Mouse (Mus musculus) stomach, postnatal 0 days (tissue): ENCODE results near the gene Clcn5. TPM values are rescaled to one million over a fixed set of nuclear protein-coding genes. Genes with fewer than 3 reads are reported as not detected.

ENCODE experiments used
- ATAC-seq: fragments of 200-750 bp; cut with Nextera tagmentation; 2 replicates; pipeline ENCODE4 v1.8.0; 2017; ENCODE audit not compliant: low FRiP score, low TSS enrichment
- DNase-seq: peaks from one replicate; pipeline ENCODE4 v3.0.0-alpha.2; 2016; ENCODE audit warnings: low spot score
- H3K27ac ChIP-seq: fragments of 300-500 bp; sonication (generic); replicated peaks from 2 replicates; pipeline ENCODE4 v1.5.1; 2014; ENCODE audit warnings: mild to moderate bottlenecking, control low read depth
- H3K27me3 ChIP-seq: fragments of 300-500 bp; sonication (generic); 2 replicates; pipeline ENCODE4 v1.6.1; 2014; ENCODE audit warnings: low read length; ENCODE audit not compliant: control insufficient read depth, insufficient read depth
- H3K36me3 ChIP-seq: fragments of 300-500 bp; sonication (generic); 2 replicates; pipeline ENCODE4 v1.6.1; 2014; ENCODE audit warnings: low read length, mixed read lengths; ENCODE audit not compliant: control insufficient read depth, insufficient read depth
- H3K4me1 ChIP-seq: fragments of 300-500 bp; sonication (generic); replicated peaks from 2 replicates; pipeline ENCODE4 v1.6.1; 2014; ENCODE audit warnings: antibody characterized with exemption; ENCODE audit not compliant: control insufficient read depth, insufficient read depth
- H3K4me2 ChIP-seq: fragments of 300-500 bp; sonication (generic); replicated peaks from 2 replicates; pipeline ENCODE4 v1.6.1; 2014; ENCODE audit warnings: low read depth, mild to moderate bottlenecking, control low read depth, moderate library complexity
- H3K4me3 ChIP-seq: fragments of 300-500 bp; sonication (generic); 2 replicates; pipeline ENCODE4 v1.5.1; 2014; ENCODE audit warnings: low read depth, low read length, control low read depth
- H3K9ac ChIP-seq: fragments of 300-500 bp; sonication (generic); 2 replicates; pipeline ENCODE4 v1.6.1; 2014; ENCODE audit warnings: mild to moderate bottlenecking, low read length, control low read depth, mixed read lengths
- H3K9me3 ChIP-seq: fragments of 300-500 bp; sonication (generic); 2 replicates; pipeline ENCODE4 v1.6.1; 2016; ENCODE audit warnings: low read length; ENCODE audit not compliant: control insufficient read depth
- CTCF ChIP-seq: IDR thresholded peaks from 2 replicates; pipeline ENCODE4 v1.5.1; 2016; ENCODE audit warnings: antibody characterized with exemption, low read depth, mild to moderate bottlenecking, moderate library complexity
- EP300 ChIP-seq: optimal IDR thresholded peaks from 2 replicates; pipeline ENCODE3; 2016; ENCODE audit warnings: antibody characterized with exemption
- WGBS: fragments of 180-500 bp; shearing (Covaris S2); extraction: QIAGEN DNeasy Blood & Tissue Kit; methylation state at CpG from one replicate; pipeline ENCODE4 v1.1.7; 2014; 5-methylcytosine and 5-hydroxymethylcytosine counted together
- polyA plus RNA-seq: library from polyadenylated mRNA; unstranded; fragments of >200 nt; fragmentation: Nextera tagmentation; extraction: Ambion mirVana; gene quantifications from 2 replicates; pipeline ENCODE4 v1.2.1, GENCODE M21; 2015

The Clcn5 gene
- polyA plus RNA-seq, 1 experiment from 2014 or later = 5.1 TPM

DNA sequence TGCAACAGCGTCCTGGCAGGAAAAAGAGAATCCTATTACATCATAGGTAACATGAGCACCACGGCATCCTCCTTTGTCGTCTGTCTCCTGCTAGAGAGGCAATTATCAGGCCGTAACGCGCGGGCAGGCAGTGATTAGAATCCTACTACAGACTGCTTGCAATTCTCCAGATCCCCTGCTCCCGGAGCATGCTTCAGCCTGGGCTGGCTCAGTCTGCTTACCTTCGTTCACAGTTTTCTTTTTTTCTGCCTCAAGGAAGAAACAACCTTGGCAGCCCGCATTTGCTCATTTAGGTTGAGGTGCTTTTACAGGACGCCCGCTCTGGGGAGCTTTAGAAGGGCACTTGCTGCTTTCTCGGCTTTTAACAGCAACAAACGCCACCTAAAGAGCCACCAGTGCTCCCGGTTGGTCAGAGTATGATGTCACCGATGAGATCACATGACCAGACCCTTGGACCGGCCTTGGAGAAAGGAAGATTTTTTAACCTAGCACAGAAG, 130.8 kb downstream of the Clcn5 start:
- Histone ChIP-seq H3K36me3 (no peaks in the 10 kb centered on the region), H3K4me2 (peak overlapping the region; percentile 53), H3K9ac (peak overlapping the region; percentile 43), H3K4me1 (no peaks in the 10 kb centered on the region), H3K4me3 (peak overlapping the region; percentile 29), H3K27ac (peak overlapping the region; percentile 36), H3K9me3 (no peaks in the 10 kb centered on the region), H3K27me3 (no peaks in the 10 kb centered on the region)
- DNase-seq (peak; percentile 46), ATAC-seq (peak; percentile 76)
- TF ChIP-seq EP300 (no peak), CTCF (no peak)
- 12% methylated on average over 17 of the region's 17 CpGs for WGBS

DNA sequence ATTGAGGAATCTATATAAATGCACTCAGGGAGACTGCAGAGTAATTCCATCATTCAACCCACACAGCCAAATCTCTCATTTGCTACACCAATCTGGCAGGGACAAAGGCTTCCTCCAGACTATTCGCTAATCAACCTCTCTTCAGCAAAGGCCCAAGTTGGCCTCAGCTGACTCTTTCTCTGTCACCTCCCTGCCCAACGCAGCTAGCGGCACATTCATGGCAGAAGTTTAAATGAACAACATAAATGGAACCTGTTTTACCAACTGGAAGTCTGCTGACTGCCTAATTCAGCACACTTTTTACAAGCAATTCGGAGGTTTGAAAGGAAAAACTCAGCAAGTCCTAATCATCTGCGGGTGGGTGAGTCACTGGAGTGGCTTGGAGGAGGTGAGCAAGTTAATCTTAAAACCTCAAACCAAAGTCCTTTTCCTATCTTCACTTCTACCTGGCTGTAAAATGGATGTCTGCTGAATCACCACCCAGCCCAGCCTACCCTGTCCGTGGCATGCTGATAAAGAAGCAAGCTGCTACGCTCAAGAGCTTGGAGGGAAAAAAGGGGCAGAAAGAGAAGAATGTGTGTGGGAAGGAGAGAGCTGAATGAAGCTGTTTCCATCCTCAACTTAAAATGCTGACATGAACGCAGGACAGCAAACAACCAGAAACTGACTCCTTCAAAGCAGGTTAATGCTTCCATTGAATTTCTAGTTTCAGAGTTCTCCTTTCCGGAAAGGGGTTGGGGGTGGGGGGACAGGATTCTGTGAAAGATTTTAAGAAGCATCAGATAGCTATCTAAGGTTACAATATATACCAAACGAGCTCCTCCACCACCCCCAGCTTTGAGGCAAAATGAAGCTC, 131.5 kb downstream of the Clcn5 start:
- H3K36me3 ChIP-seq = no peaks in the 10 kb centered on the region
- H3K4me3 ChIP-seq = peak overlapping the region; percentile 29; the same call in 1 of the 2 replicates
- H3K4me2 ChIP-seq = peak overlapping the region; percentile 53
- TF ChIP-seq CTCF (no peak), EP300 (no peak)
- H3K4me1 ChIP-seq = no peaks in the 10 kb centered on the region
- WGBS = 28% methylated on average over 10 of the region's 10 CpGs
- ATAC-seq (peak; percentile 95), DNase-seq (peak; percentile 40)
- H3K27me3 ChIP-seq = no peaks in the 10 kb centered on the region
- H3K27ac ChIP-seq = peak overlapping the region; percentile 36
- no peak overlapping the region for H3K9ac ChIP-seq
- no peaks in the 10 kb centered on the region for H3K9me3 ChIP-seq

DNA sequence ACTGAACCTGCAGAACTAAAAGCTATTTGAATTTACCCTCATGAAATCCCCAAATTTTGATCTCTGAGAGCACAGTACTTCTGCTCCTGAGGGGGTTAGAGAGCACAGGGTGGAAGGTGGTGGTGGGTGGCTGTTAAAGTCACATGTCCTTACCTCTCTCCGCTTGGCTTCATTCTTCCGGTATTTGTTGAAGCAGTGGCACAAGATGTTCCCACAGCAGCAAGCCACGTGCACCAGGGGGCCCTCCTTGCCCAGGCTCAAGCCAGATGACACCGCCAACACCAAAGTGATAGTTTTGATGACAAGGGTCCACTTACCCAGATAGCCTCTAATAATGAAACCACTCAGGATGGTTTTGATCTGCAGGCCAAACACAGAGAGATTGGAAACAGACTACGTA, 149.0 kb downstream of the Clcn5 start:
- H3K36me3 ChIP-seq = no peaks in the 10 kb centered on the region
- no peak for ATAC-seq
- WGBS = 85% methylated on average over 5 of the region's 5 CpGs
- TF ChIP-seq CTCF (no peak), EP300 (no peak)
- H3K27ac ChIP-seq = no peak overlapping the region
- H3K4me3 ChIP-seq = no peak overlapping the region
- no peak for DNase-seq
- no peaks in the 10 kb centered on the region for H3K9me3 ChIP-seq
- H3K4me2 ChIP-seq = no peak overlapping the region
- no peaks in the 10 kb centered on the region for H3K27me3 ChIP-seq
- H3K9ac ChIP-seq = no peak overlapping the region
- no peaks in the 10 kb centered on the region for H3K4me1 ChIP-seq

DNA sequence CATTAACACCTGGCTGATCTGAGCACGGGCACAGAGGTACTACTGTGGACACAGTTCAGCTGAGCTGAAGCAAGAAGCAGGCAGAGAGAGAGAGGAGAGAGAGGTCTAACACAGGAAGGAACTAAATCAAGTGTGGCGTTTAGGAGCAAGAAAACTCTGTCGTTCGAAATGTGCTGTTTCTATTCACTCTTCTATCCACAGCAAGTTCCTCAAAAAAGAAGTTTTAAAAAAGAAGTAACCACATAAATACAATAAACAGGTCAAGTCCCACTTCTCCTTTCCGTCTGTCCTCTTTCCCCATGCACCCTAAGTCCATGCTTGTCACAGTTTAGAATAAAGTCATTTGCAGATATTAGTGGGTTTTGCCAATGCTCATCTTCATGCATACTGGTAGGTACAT, 150.4 kb downstream of the Clcn5 start:
- no peak overlapping the region for H3K27ac ChIP-seq
- H3K9me3 ChIP-seq = no peaks in the 10 kb centered on the region
- no peaks in the 10 kb centered on the region for H3K36me3 ChIP-seq
- H3K9ac ChIP-seq = no peak overlapping the region
- no peak overlapping the region for H3K4me2 ChIP-seq
- no peaks in the 10 kb centered on the region for H3K27me3 ChIP-seq
- no peaks in the 10 kb centered on the region for H3K4me1 ChIP-seq
- ATAC-seq = no peak
- no peak overlapping the region for H3K4me3 ChIP-seq
- WGBS = 81% methylated on average over 5 of the region's 5 CpGs
- DNase-seq = no peak
- TF ChIP-seq EP300 (no peak), CTCF (no peak)

DNA sequence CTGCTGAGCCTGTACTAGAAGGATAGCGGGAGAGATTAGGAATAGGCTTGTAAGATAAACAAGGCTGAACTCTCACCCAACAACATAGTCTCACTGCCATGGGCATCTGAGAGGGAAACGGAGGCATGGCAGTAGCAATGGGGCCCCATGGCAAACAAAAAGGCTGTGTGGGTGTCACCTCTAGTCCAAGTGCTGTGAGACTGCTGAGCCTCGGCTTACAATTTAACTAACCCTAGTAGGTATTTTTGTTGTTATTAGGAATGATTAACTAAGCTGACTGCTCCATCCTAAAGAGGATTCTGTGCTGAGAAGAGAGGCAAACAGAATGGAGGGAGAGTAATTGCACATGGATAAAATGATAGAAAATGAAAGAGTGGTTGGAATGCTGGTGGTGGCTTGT, 161.2 kb downstream of the Clcn5 start:
- no peak overlapping the region for H3K27ac ChIP-seq
- no peak for ATAC-seq
- no peak overlapping the region for H3K4me2 ChIP-seq
- no peak for DNase-seq
- H3K27me3 ChIP-seq = no peaks in the 10 kb centered on the region
- WGBS = 65% methylated on average over 3 of the region's 3 CpGs
- no peak overlapping the region for H3K9ac ChIP-seq
- no peaks in the 10 kb centered on the region for H3K9me3 ChIP-seq
- no peak overlapping the region for H3K4me3 ChIP-seq
- TF ChIP-seq EP300 (no peak), CTCF (no peak)
- H3K4me1 ChIP-seq = no peaks in the 10 kb centered on the region
- H3K36me3 ChIP-seq = no peaks in the 10 kb centered on the region

DNA sequence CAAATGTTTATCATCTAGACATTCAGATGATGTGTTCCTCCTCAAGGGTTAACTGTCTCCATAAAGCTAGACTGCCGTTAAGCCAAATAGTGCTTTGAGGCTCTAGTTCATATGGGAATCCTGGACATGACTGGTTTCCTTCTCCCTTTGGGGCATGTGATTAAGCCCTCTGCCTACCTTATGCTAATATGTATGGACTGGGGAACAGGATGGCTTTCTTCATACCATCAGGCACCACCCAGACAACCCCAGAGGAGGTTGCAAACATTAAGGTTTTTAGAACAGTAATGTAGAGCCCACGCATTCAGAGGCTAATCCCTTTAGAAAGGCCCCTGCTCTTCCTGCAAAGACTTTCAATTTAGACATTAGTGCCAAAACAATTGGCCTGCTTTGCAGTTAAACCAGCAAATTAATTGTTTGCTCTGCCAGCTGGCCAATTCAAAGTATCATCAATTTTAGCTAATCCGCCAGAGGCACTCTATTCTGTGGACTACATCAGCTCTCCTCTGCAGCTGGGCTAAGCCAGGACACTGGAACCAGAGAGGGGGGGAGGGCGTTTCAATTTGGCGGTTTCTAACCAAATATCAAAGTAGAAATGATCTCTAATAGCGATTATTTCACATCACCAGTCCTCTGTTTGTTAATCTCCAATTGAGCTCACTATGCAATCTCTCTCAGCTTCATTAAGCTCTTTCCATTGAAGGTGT, 163.0 kb downstream of the Clcn5 start:
- Histone ChIP-seq H3K27ac (no peak overlapping the region), H3K9ac (no peak overlapping the region), H3K4me2 (no peak overlapping the region), H3K27me3 (no peaks in the 10 kb centered on the region), H3K36me3 (no peaks in the 10 kb centered on the region), H3K4me3 (no peak overlapping the region), H3K9me3 (no peaks in the 10 kb centered on the region), H3K4me1 (no peaks in the 10 kb centered on the region)
- TF ChIP-seq CTCF = no peak
- TF ChIP-seq EP300 = no peak
- no peak for ATAC-seq
- WGBS = 61% methylated on average over 6 of the region's 6 CpGs
- DNase-seq = no peak
